Mouse (Mus musculus): Measurements from ENCODE around the gene Ift81.

GRCm38 (mm10) chr5:122514127-122514521 is 100.2 kb downstream of the Ift81 start:
- no peak for TF ChIP-seq CTCF (IDR thresholded peaks at IDR 0.05; ENCODE audit: low read depth)
- no peak for TF ChIP-seq EP300 (optimal IDR thresholded peaks at IDR 0.05)
